Mouse (Mus musculus) MEL (cell line): ENCODE results near the gene Mrps9. TPM values are rescaled to one million over a fixed set of nuclear protein-coding genes. Genes with fewer than 3 reads are reported as not detected.
A peak's percentile ranks its signal among the peaks of the same experiment; 100 is the strongest.

Source experiments
- DNase-seq: peaks from one replicate; pipeline ENCODE4 v3.0.0; 2011; ENCODE audit warnings: low read depth, low spot score
- H3K27ac ChIP-seq: 2 replicates; pipeline ENCODE4 v1.5.1; 2012; ENCODE audit warnings: low read depth, mild to moderate bottlenecking, control low read depth, low read length, moderate library complexity; ENCODE audit not compliant: control insufficient read depth
- H3K27me3 ChIP-seq, 2 experiments: fragments of 150-350 bp in 1 of 2; sonication (generic) in 1 of 2; 2 replicates each; pipeline ENCODE4 v1.6.1; 2012; ENCODE audit warnings: low read length in 2 of 2, mild to moderate bottlenecking in 2 of 2, improper control_type of control experiment in 1 of 2, moderate library complexity in 1 of 2; ENCODE audit not compliant: insufficient read depth in 2 of 2, control insufficient read depth in 1 of 2
- H3K36me3 ChIP-seq, 2 experiments: 2 replicates each; pipeline ENCODE4 v1.6.1; 2012 to 2014; ENCODE audit warnings: low read length in 2 of 2, improper control_type of control experiment in 1 of 2, inconsistent platforms in 1 of 2, mild to moderate bottlenecking in 1 of 2; ENCODE audit not compliant: insufficient read depth in 2 of 2, control insufficient read depth in 1 of 2
- H3K4me1 ChIP-seq, 2 experiments: fragments of 150-350 bp in 1 of 2; sonication (generic) in 1 of 2; 2 replicates each; pipeline ENCODE4 v1.6.1; 2012; ENCODE audit warnings: low read length in 2 of 2, improper control_type of control experiment in 1 of 2, mild to moderate bottlenecking in 1 of 2; ENCODE audit not compliant: insufficient read depth in 2 of 2, control insufficient read depth in 1 of 2
- H3K4me3 ChIP-seq, 2 experiments: fragments of 150-350 bp in 1 of 2; sonication (generic) in 1 of 2; 2 replicates each; pipeline ENCODE4 v1.5.1; 2012; ENCODE audit warnings: low read depth in 2 of 2, low read length in 2 of 2, mild to moderate bottlenecking in 2 of 2, moderate library complexity in 2 of 2, control low read depth in 1 of 2, improper control_type of control experiment in 1 of 2; ENCODE audit not compliant: control insufficient read depth in 1 of 2, insufficient read depth in 1 of 2
- H3K79me2 ChIP-seq: 2 replicates; pipeline ENCODE4 v1.6.1; 2012; ENCODE audit warnings: mild to moderate bottlenecking, low read length, moderate library complexity; ENCODE audit not compliant: control insufficient read depth, poor library complexity, insufficient read depth
- H3K9ac ChIP-seq: 2 replicates; pipeline ENCODE4 v1.6.1; 2012; ENCODE audit warnings: low read depth, mild to moderate bottlenecking, control low read depth, low read length, moderate library complexity; ENCODE audit not compliant: control insufficient read depth, poor library complexity, severe bottlenecking
- H3K9me3 ChIP-seq: fragments of 150-350 bp; sonication (generic); replicated peaks from 2 replicates; pipeline ENCODE4 v1.6.1; 2012; ENCODE audit warnings: mild to moderate bottlenecking, low read length, improper control_type of control experiment, moderate library complexity; ENCODE audit not compliant: insufficient read depth
- CHD2 ChIP-seq: IDR thresholded peaks from 2 replicates; pipeline ENCODE4 v1.6.1; 2011; ENCODE audit warnings: low read length, improper control_type of control experiment
- CTCF ChIP-seq, 3 experiments: IDR thresholded peaks in 2 of 3; conservative IDR thresholded peaks in 1 of 3; 2 replicates each; pipeline ENCODE4 v1.5.1; 2011 to 2012; ENCODE audit warnings: low read length in 3 of 3, low read depth in 2 of 3, mild to moderate bottlenecking in 2 of 3, improper control_type of control experiment in 1 of 3, inconsistent platforms in 1 of 3, mixed read lengths in 1 of 3, moderate library complexity in 1 of 3; ENCODE audit not compliant: control insufficient read depth in 1 of 3, insufficient read depth in 1 of 3, poor library complexity in 1 of 3, severe bottlenecking in 1 of 3
- E2F4 ChIP-seq: IDR thresholded peaks from 2 replicates; pipeline ENCODE4 v1.6.1; 2011; ENCODE audit warnings: low read depth, low read length, improper control_type of control experiment, borderline replicate concordance
- ELF1 ChIP-seq: IDR thresholded peaks from 2 replicates; pipeline ENCODE4 v1.6.1; 2014; ENCODE audit warnings: low read depth, mild to moderate bottlenecking, inconsistent platforms, low read length, improper control_type of control experiment, moderate library complexity
- GABPA ChIP-seq: IDR thresholded peaks from 2 replicates; pipeline ENCODE4 v1.6.1; 2012; ENCODE audit warnings: low read depth, mild to moderate bottlenecking, inconsistent platforms, low read length, improper control_type of control experiment, moderate library complexity
- GATA1 ChIP-seq: IDR thresholded peaks from 2 replicates; pipeline ENCODE4 v1.6.1; 2011; ENCODE audit warnings: low read depth, low read length, improper control_type of control experiment
- HCFC1 ChIP-seq: IDR thresholded peaks from 2 replicates; pipeline ENCODE4 v1.6.1; 2012; ENCODE audit warnings: low read depth, mild to moderate bottlenecking, inconsistent platforms, low read length, improper control_type of control experiment, moderate library complexity
- MAFK ChIP-seq: IDR thresholded peaks from 2 replicates; pipeline ENCODE4 v1.6.1; 2011; ENCODE audit warnings: low read depth, mild to moderate bottlenecking, low read length, improper control_type of control experiment, borderline replicate concordance
- MAX ChIP-seq: IDR thresholded peaks from 2 replicates; pipeline ENCODE4 v1.6.1; 2011; ENCODE audit warnings: low read length, improper control_type of control experiment
- MAZ ChIP-seq: IDR thresholded peaks from 2 replicates; pipeline ENCODE4 v1.6.1; 2012; ENCODE audit warnings: low read depth, mild to moderate bottlenecking, inconsistent platforms, low read length, improper control_type of control experiment
- MEF2A ChIP-seq: IDR thresholded peaks from 2 replicates; pipeline ENCODE4 v1.6.1; 2014; ENCODE audit warnings: low read depth, mild to moderate bottlenecking, inconsistent platforms, low read length, improper control_type of control experiment; ENCODE audit not compliant: poor library complexity, insufficient replicate concordance, severe bottlenecking; ENCODE audit errors: extremely low read depth
- MXI1 ChIP-seq: IDR thresholded peaks from 2 replicates; pipeline ENCODE4 v1.6.1; 2011; ENCODE audit warnings: mild to moderate bottlenecking, low read depth, low read length, improper control_type of control experiment
- MYC ChIP-seq: IDR thresholded peaks from 2 replicates; pipeline ENCODE4 v1.6.1; 2011; ENCODE audit warnings: low read depth, mild to moderate bottlenecking, low read length, improper control_type of control experiment, moderate library complexity
- NELFE ChIP-seq: IDR thresholded peaks from 2 replicates; pipeline ENCODE4 v1.6.1; 2011; ENCODE audit warnings: low read depth, low read length, improper control_type of control experiment
- NRF1 ChIP-seq: IDR thresholded peaks from 2 replicates; pipeline ENCODE4 v1.6.1; 2014; ENCODE audit warnings: low read depth, mild to moderate bottlenecking, inconsistent platforms, low read length, improper control_type of control experiment, moderate library complexity; ENCODE audit not compliant: poor library complexity, insufficient read depth, severe bottlenecking
- POLR2A ChIP-seq, 2 experiments: IDR thresholded peaks; 2 replicates each; pipeline ENCODE4 v1.6.1; 2011 to 2012; ENCODE audit warnings: low read length in 2 of 2, mild to moderate bottlenecking in 2 of 2, control low read depth in 1 of 2, improper control_type of control experiment in 1 of 2, low read depth in 1 of 2, moderate library complexity in 1 of 2; ENCODE audit not compliant: control insufficient read depth in 1 of 2, insufficient read depth in 1 of 2, poor library complexity in 1 of 2
- POLR2AphosphoS2 ChIP-seq: IDR thresholded peaks from 2 replicates; pipeline ENCODE4 v1.6.1; 2011; ENCODE audit warnings: low read length, improper control_type of control experiment
- POLR2AphosphoS5 ChIP-seq: IDR thresholded peaks from 2 replicates; pipeline ENCODE4 v1.6.1; 2012; ENCODE audit warnings: low read depth, borderline replicate concordance, mild to moderate bottlenecking, inconsistent platforms, low read length, moderate library complexity, mixed read lengths
- SIN3A ChIP-seq: IDR thresholded peaks from 2 replicates; pipeline ENCODE4 v1.6.1; 2012; ENCODE audit warnings: low read length, improper control_type of control experiment, inconsistent platforms
- SMC3 ChIP-seq: IDR thresholded peaks from 2 replicates; pipeline ENCODE4 v1.6.1; 2011; ENCODE audit warnings: low read depth, low read length, improper control_type of control experiment
- TBP ChIP-seq: IDR thresholded peaks from 2 replicates; pipeline ENCODE4 v1.8.0; 2011; ENCODE audit warnings: low read depth, low read length, improper control_type of control experiment
- UBTF ChIP-seq: IDR thresholded peaks from 2 replicates; pipeline ENCODE4 v1.6.1; 2012; ENCODE audit warnings: low read depth, mild to moderate bottlenecking, inconsistent platforms, low read length, improper control_type of control experiment, moderate library complexity, borderline replicate concordance; ENCODE audit not compliant: insufficient read depth
- USF1 ChIP-seq: IDR thresholded peaks from 2 replicates; pipeline ENCODE4 v1.6.1; 2014; ENCODE audit warnings: low read depth, mild to moderate bottlenecking, inconsistent platforms, low read length, improper control_type of control experiment, moderate library complexity
- ZC3H11A ChIP-seq: IDR thresholded peaks from 2 replicates; pipeline ENCODE4 v1.6.1; 2012; ENCODE audit warnings: low read depth, mild to moderate bottlenecking, inconsistent platforms, low read length, improper control_type of control experiment
- ZKSCAN1 ChIP-seq: IDR thresholded peaks from 2 replicates; pipeline ENCODE4 v1.6.1; 2012; ENCODE audit warnings: low read depth, mild to moderate bottlenecking, inconsistent platforms, low read length, improper control_type of control experiment, moderate library complexity
- ZNF384 ChIP-seq: IDR thresholded peaks from 2 replicates; pipeline ENCODE4 v1.6.1; 2012; ENCODE audit warnings: low read depth, mild to moderate bottlenecking, inconsistent platforms, low read length, improper control_type of control experiment
- polyA plus RNA-seq, 2 experiments: library from polyadenylated mRNA; stranded (reverse) in 1 of 2; unstranded in 1 of 2; fragments of >175 nt in 1 of 2; fragments of >200 nt in 1 of 2; gene quantifications; 2 replicates each; pipeline versions ENCODE4 v1.2.1 to v1.2.4; 2012; ENCODE audit warnings: low replicate concordance in 2 of 2, low read depth in 1 of 2; ENCODE audit not compliant: insufficient read length in 2 of 2, insufficient read depth in 1 of 2, missing spikeins in 1 of 2
- total RNA-seq: library from RNA; depleted of rRNA; stranded (reverse); fragments of 300-350 nt; gene quantifications from 2 replicates; pipeline ENCODE4 v1.2.3, GENCODE M21; 2012; rRNA removed

Mrps9 gene
- total RNA-seq, result 67.4 and 73.6 TPM in 2 replicates
- 10 to 100 TPM in 1 of 2 experiments, not detected in 1; 68.4 TPM for polyA plus RNA-seq

GRCm38 (mm10) chr1:42850663-42851397, at the start of gene Mrps9:
Mrps9 (plus strand) TSS chr1:42851233.
- Histone ChIP-seq H3K27ac (peak within 1 kb of the TSS; percentile 42), H3K27me3 (peaks cover 0 to 2% of the 10 kb centered on the region in 2 experiments; a peak in 1 of 4 replicates), H3K79me2 (peaks cover 29% of the 10 kb centered on the region), H3K9ac (peak within 1 kb of the TSS; percentile 91), H3K4me3 (peak within 1 kb of the TSS; percentile 90 to 91), H3K36me3 (peaks cover 0 to 20% of the 10 kb centered on the region in 2 experiments; a peak in 3 of 4 replicates), H3K9me3 (no peaks in the 10 kb centered on the region), H3K4me1 (peaks cover 0 to 11% of the 10 kb centered on the region in 2 experiments)
- peak; percentile 98 for DNase-seq
- peak; percentile 93 for TF ChIP-seq ELF1
- TF ChIP-seq MAZ, result no peak
- peak; percentile 84; the same call in 1 of the 2 replicates for TF ChIP-seq SIN3A
- no peak for TF ChIP-seq SMC3
- peak; percentile 96 for TF ChIP-seq MXI1
- TF ChIP-seq MYC, result peak; percentile 69; the same call in 1 of the 2 replicates
- TF ChIP-seq TBP, result peak; percentile 58; the same call in 1 of the 2 replicates
- peak; percentile 80; a peak in 3 of 4 replicates for TF ChIP-seq POLR2A (IDR thresholded peaks at IDR 0.05; ENCODE audit: control insufficient read depth in 1 of 2, insufficient read depth in 1 of 2, low read depth in 1 of 2, low read length in 2 of 2, poor library complexity in 1 of 2)
- peak; percentile 84 for TF ChIP-seq HCFC1
- TF ChIP-seq NELFE, result peak; percentile 67; the same call in 1 of the 2 replicates
- peak; percentile 77 for TF ChIP-seq NRF1
- peak; percentile 87 for TF ChIP-seq MAX
- TF ChIP-seq USF1, result no peak

- Histone ChIP-seq H3K79me2 (no peaks in the 10 kb centered on the region), H3K4me3 (no peak overlapping the region), H3K27me3 (no peaks in the 10 kb centered on the region), H3K9ac (no peak overlapping the region), H3K9me3 (no peaks in the 10 kb centered on the region), H3K36me3 (no peaks in the 10 kb centered on the region), H3K4me1 (no peaks in the 10 kb centered on the region), H3K27ac (no peak overlapping the region)
- DNase-seq, result no peak
- TF ChIP-seq ZKSCAN1, result no peak
- TF ChIP-seq MEF2A, result no peak
- TF ChIP-seq ZC3H11A, result no peak
- TF ChIP-seq SMC3, result no peak
- no peak for TF ChIP-seq ZNF384
- TF ChIP-seq UBTF, result no peak
- TF ChIP-seq SIN3A, result no peak
- TF ChIP-seq TBP, result no peak
- no peak for TF ChIP-seq CTCF (IDR thresholded peaks at IDR 0.05 in 2 of 3, conservative IDR thresholded peaks at IDR 0.05 in 1 of 3; ENCODE audit: control insufficient read depth in 1 of 3, insufficient read depth in 1 of 3, low read depth in 2 of 3, low read length in 3 of 3, poor library complexity in 1 of 3, severe bottlenecking in 1 of 3)
- TF ChIP-seq CHD2, result no peak
- TF ChIP-seq E2F4, result no peak
- TF ChIP-seq POLR2AphosphoS2, result no peak
- TF ChIP-seq GATA1, result no peak
- TF ChIP-seq POLR2AphosphoS5, result no peak
- TF ChIP-seq MAFK, result no peak
- TF ChIP-seq GABPA, result no peak
- TF ChIP-seq, all 39 proteins: peak for 0
Observed at GRCm38 (mm10) chr1:42813301-42813845, 37.7 kb upstream of the Mrps9 start.
